Mouse (Mus musculus) layer of hippocampus, adult 18-20 months (tissue): Measurements from ENCODE around the gene Zbtb9. TPM values are rescaled to one million over a fixed set of nuclear protein-coding genes. Genes with fewer than 3 reads are reported as not detected.

Experiments used
- DNase-seq, 2 experiments: peaks; one replicate each; pipeline ENCODE4 v3.0.0; 2022; ENCODE audit warnings: low spot score in 2 of 2
- microRNA-seq, 2 experiments: library from miRNA; unstranded; fragments of <30 nt; microRNA quantifications; one replicate each; pipeline ENCODE4 v1.2.0; 2021
- total RNA-seq, 2 experiments: library from RNA; stranded (reverse); gene quantifications; 2 replicates each; pipeline ENCODE4 v1.2.3; 2021

Gene Zbtb9
- total RNA-seq, 2 experiments from 2014 or later = 15.2 to 15.5 TPM

GRCm38 (mm10) chr17:27039432-27040102, 66.6 kb downstream of the Zbtb9 start:
- no peak for DNase-seq

DNA sequence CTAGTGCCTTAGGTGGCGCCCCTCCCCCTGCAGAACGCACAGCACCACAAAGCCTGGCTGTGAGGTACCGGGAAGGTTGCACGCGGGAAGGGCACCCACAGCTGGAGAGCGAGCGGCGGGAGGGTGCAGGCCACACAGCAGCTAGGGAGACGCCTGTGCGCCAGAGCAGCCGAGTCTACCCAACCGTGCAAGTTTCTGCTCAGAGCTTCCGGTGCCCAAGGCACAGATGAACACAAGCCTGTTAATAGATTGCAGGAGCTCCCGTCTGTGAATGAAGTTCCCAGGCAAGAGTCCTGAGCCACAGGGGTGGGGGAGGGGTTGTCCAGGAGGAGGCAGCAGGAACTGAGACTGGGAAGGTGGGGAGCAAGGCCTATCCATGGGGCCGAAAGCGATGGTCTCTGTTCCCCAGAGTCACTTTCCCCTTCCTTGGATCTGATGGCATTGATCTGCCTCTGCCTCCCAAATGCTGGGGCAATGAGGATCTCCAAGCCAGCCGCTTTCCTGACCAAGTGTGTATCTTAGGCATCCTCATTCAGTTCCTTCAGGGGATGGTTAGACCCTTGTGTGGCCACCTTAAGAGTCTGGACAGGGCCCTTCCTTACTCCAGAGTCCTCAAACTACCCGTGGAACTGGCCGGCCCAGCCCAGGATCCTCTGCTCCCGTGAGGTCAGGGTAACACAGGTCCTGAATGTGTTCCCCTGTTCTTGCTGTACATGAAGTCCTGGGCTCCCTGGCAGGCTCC, 67.5 kb downstream of the Zbtb9 start:
- no peak for DNase-seq

GRCm38 (mm10) chr17:27041046-27041786, 68.2 kb downstream of the Zbtb9 start:
- DNase-seq = no peak

DNA sequence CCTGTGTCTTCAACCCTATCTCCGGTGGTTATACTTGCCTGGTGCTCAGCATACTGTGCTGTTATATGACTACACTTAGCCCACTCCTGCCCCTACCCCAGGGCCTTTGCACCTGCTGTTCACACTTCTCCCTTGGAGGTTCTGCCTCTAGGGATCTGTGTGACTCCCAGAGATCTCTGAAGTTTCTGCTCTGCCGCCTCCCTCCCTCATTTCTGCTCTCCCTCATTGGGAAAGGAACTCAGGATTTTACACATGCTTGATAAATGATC, 68.8 kb downstream of the Zbtb9 start:
- no peak for DNase-seq

- no peak for DNase-seq
Observed at GRCm38 (mm10) chr17:27042840-27043239, 69.9 kb downstream of the Zbtb9 start.

GRCm38 (mm10) chr17:27045164-27045563, 72.2 kb downstream of the Zbtb9 start:
- no peak for DNase-seq

DNA sequence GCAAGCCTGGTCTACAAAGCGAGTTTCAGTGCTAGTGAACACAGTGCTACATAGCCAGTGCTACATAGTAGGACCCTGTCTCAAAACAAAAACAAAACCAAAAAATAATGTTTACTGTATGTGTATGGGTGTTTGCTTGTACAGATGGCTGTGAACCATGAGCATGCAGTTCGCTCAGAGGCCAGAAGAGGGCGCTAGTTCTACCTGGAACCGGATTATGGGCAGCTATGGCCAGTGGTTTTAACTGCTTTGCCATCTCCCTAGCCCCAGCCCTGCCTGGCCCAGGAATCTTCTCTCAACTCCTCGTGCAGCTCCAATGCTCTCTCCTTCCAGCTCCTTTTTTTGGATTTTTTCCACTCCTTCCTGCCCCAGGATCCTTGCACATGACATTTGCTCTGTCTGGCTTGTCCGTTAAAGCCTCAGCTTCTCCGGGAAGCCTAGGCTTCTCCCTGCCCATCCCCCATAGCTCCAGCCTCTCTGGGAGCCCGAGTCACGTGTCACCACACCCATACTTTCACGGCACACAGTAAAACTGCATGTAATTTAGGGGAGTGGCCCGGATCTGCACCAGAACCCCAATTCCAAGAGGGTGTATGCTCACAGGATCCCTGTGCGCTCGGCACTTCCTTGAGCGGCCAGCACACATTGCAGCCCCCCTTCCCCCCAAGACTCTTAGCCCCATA, 74.9 kb downstream of the Zbtb9 start:
- no peak for DNase-seq

GRCm38 (mm10) chr17:27048445-27049239, 75.7 kb downstream of the Zbtb9 start:
- DNase-seq = no peak

- DNase-seq = no peak
Observed at GRCm38 (mm10) chr17:27050853-27051252, 77.9 kb downstream of the Zbtb9 start.

GRCm38 (mm10) chr17:27051514-27051913, 78.5 kb downstream of the Zbtb9 start:
- DNase-seq = no peak

DNA sequence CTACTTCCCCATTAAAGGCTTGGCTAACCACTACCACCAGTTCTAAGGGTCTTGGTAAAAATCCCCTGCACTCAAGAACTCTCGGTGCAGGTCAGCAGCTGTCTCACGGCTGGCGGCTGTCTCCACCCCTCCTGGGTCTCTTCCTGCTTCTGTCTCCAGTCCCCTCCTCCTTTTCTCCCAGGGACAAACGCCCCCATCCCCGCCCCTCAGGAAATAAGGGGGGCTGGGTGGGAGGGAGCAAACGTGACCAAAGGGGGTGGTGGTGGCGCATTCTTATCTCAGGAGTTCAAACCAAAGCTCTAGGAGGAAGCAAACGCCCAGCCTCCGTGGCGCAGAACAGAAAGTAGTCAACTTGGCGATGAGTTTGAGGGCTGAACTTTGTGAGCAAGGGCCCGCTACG, 83.2 kb downstream of the Zbtb9 start:
- DNase-seq = no peak

- no peak for DNase-seq
Observed at GRCm38 (mm10) chr17:27056812-27057516, 84.0 kb downstream of the Zbtb9 start, which contains the start of gene Itpr3. TSS of gene Itpr3 (plus strand) at chr17:27057304.

DNA sequence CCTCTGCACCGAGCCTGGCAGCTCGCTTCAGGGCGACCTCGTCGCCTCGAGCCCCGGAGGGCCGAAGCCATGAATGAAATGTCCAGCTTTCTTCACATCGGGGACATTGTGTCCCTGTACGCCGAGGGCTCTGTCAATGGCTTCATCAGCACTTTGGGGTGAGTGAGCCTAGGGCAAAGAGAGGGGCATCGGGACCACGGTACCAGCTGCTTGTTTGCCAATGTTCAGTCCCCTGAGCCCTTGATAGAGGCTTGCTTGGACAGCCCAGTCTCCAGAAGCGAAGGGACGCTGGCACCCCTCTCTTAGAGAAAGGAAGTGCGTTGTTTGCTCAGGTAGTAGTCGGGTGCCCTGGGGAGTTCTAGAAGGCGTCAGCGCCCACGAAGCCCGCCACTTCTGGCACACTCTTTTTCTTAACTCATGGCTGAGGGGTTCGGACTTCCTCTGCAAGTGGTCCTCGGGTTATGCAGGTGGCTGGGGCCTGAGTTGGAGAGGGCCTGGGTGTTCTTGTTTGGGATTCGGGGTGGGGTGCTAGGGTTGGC, 84.6 kb downstream of the Zbtb9 start:
- no peak for DNase-seq

Small RNA genes lying within 50 kb of the gene (microRNA-seq; reads per million reads assigned to microRNA genes)
- gene Mir3083 (23.4 to 25.4 reads per million in 2 experiments), gene Mir6968 (4.2 to 5.5 reads per million in 2 experiments)

Other genes starting within 250 kb of the Zbtb9 start
- gene Bnip1, start 192.1 kb upstream of the Zbtb9 start, total RNA-seq = 10 to 100 TPM; 31.2 to 33.6 TPM
- not detected for gene Nkx2-5, start 128.2 kb upstream of the Zbtb9 start, total RNA-seq
- gene Kifc5b, start 56.1 kb upstream of the Zbtb9 start, total RNA-seq = 1 to 10 TPM; 3.3 to 3.5 TPM
- 10 to 100 TPM; 37.6 to 40.0 TPM for gene Phf1, start 40.1 kb upstream of the Zbtb9 start, total RNA-seq
- 100 to 1,000 TPM in 1 of 2 experiments, 10 to 100 TPM in 1; 94.9 to 100 TPM for gene Cuta, start 33.6 kb upstream of the Zbtb9 start, total RNA-seq
- gene Syngap1, start 31.9 kb upstream of the Zbtb9 start, total RNA-seq = 100 to 1,000 TPM; 400 to 412 TPM
- gene Bak1, start 55.8 kb downstream of the Zbtb9 start, total RNA-seq = 10 to 100 TPM; 12.1 to 12.9 TPM
- gene Itpr3, start 84.1 kb downstream of the Zbtb9 start, total RNA-seq = 1 to 10 TPM; 2.1 to 2.4 TPM
- 100 to 1,000 TPM; 215 to 217 TPM for gene Uqcc2, start 160.7 kb downstream of the Zbtb9 start, total RNA-seq
- gene Ip6k3, start 194.6 kb downstream of the Zbtb9 start, total RNA-seq = under 1 TPM; 0.46 to 0.64 TPM
- 10 to 100 TPM; 43.2 to 45.7 TPM for gene Lemd2, start 231.3 kb downstream of the Zbtb9 start, total RNA-seq